Mouse (Mus musculus): Measurements from ENCODE around the gene Adat2. TPM values are rescaled to one million over a fixed set of nuclear protein-coding genes. Genes with fewer than 3 reads are reported as not detected.

Gene Adat2
- polyA plus RNA-seq, 1 experiment from 2014 or later: 3.0 TPM

- no peak overlapping the region for H3K27ac ChIP-seq (ENCODE audit: low read depth, low read length)
- no peak for ATAC-seq (ENCODE audit: insufficient read depth, low FRiP score, low TSS enrichment)
- H3K4me3 ChIP-seq (ENCODE audit: low read depth, low read length): no peak overlapping the region
- peaks cover 11% of the 10 kb centered on the region; the same call in 1 of the 2 replicates for H3K4me1 ChIP-seq (ENCODE audit: control insufficient read depth, insufficient read depth, low read length)
- no peaks in the 10 kb centered on the region for H3K9me3 ChIP-seq (ENCODE audit: control insufficient read depth, low read length)
- no peaks in the 10 kb centered on the region for H3K27me3 ChIP-seq (ENCODE audit: control insufficient read depth, insufficient read depth, low read length)
- no peak overlapping the region for H3K4me2 ChIP-seq (ENCODE audit: low read depth)
- 90% methylated on average over 6 of the region's 6 CpGs for WGBS
- DNase-seq (ENCODE audit: low spot score): no peak
- no peak overlapping the region for H3K9ac ChIP-seq (ENCODE audit: low read length)
- no peaks in the 10 kb centered on the region for H3K36me3 ChIP-seq (ENCODE audit: control insufficient read depth, insufficient read depth, low read length)
These were observed 19.7 kb downstream of the Adat2 start for GRCm38 (mm10) chr10:13572410-13572809.

GRCm38 (mm10) chr10:13577123-13577522, 24.4 kb downstream of the Adat2 start:
- 91% methylated on average over 7 of the region's 7 CpGs for WGBS
- no peak overlapping the region for H3K4me3 ChIP-seq (ENCODE audit: low read depth, low read length)
- ATAC-seq (ENCODE audit: insufficient read depth, low FRiP score, low TSS enrichment) (no peak), DNase-seq (ENCODE audit: low spot score) (no peak)
- no peak overlapping the region for H3K9ac ChIP-seq (ENCODE audit: low read length)
- no peaks in the 10 kb centered on the region for H3K36me3 ChIP-seq (ENCODE audit: control insufficient read depth, insufficient read depth, low read length)
- H3K4me1 ChIP-seq (ENCODE audit: control insufficient read depth, insufficient read depth, low read length): no peaks in the 10 kb centered on the region
- no peaks in the 10 kb centered on the region for H3K27me3 ChIP-seq (ENCODE audit: control insufficient read depth, insufficient read depth, low read length)
- no peaks in the 10 kb centered on the region for H3K9me3 ChIP-seq (ENCODE audit: control insufficient read depth, low read length)
- H3K27ac ChIP-seq (ENCODE audit: low read depth, low read length): no peak overlapping the region
- no peak overlapping the region for H3K4me2 ChIP-seq (ENCODE audit: low read depth)

- no peak for ATAC-seq (ENCODE audit: insufficient read depth, low FRiP score, low TSS enrichment)
These were observed 35.2 kb downstream of the Adat2 start for GRCm38 (mm10) chr10:13587914-13588313.

GRCm38 (mm10) chr10:13592196-13592595, 39.5 kb downstream of the Adat2 start:
- no peak for ATAC-seq (ENCODE audit: insufficient read depth, low FRiP score, low TSS enrichment)
- 87% methylated on average over 10 of the region's 10 CpGs for WGBS
- H3K27me3 ChIP-seq (ENCODE audit: control insufficient read depth, insufficient read depth, low read length): no peaks in the 10 kb centered on the region

More at GRCm38 (mm10) chr10:13587914-13588313, 35.2 kb downstream of the Adat2 start:
- H3K36me3 ChIP-seq (ENCODE audit: control insufficient read depth, insufficient read depth, low read length): no peaks in the 10 kb centered on the region
- H3K9me3 ChIP-seq (ENCODE audit: control insufficient read depth, low read length): no peaks in the 10 kb centered on the region
- no peak overlapping the region for H3K27ac ChIP-seq (ENCODE audit: low read depth, low read length)
- H3K9ac ChIP-seq (ENCODE audit: low read length): no peak overlapping the region
- H3K27me3 ChIP-seq (ENCODE audit: control insufficient read depth, insufficient read depth, low read length): no peaks in the 10 kb centered on the region
- H3K4me1 ChIP-seq (ENCODE audit: control insufficient read depth, insufficient read depth, low read length): no peaks in the 10 kb centered on the region
- 76% methylated on average over 2 of the region's 2 CpGs for WGBS
- DNase-seq (ENCODE audit: low spot score): no peak
- H3K4me3 ChIP-seq (ENCODE audit: low read depth, low read length): no peak overlapping the region
- no peak overlapping the region for H3K4me2 ChIP-seq (ENCODE audit: low read depth)

GRCm38 (mm10) chr10:13593529-13593928, 40.8 kb downstream of the Adat2 start:
- no peak overlapping the region for H3K4me2 ChIP-seq (ENCODE audit: low read depth)
- no peaks in the 10 kb centered on the region for H3K9me3 ChIP-seq (ENCODE audit: control insufficient read depth, low read length)
- H3K4me1 ChIP-seq (ENCODE audit: control insufficient read depth, insufficient read depth, low read length): no peaks in the 10 kb centered on the region
- no peak overlapping the region for H3K9ac ChIP-seq (ENCODE audit: low read length)
- H3K36me3 ChIP-seq (ENCODE audit: control insufficient read depth, insufficient read depth, low read length): no peaks in the 10 kb centered on the region
- no peak overlapping the region for H3K27ac ChIP-seq (ENCODE audit: low read depth, low read length)
- DNase-seq (ENCODE audit: low spot score) (no peak), ATAC-seq (ENCODE audit: insufficient read depth, low FRiP score, low TSS enrichment) (no peak)
- WGBS: 89% methylated on average over 3 of the region's 3 CpGs
- no peaks in the 10 kb centered on the region for H3K27me3 ChIP-seq (ENCODE audit: control insufficient read depth, insufficient read depth, low read length)
- H3K4me3 ChIP-seq (ENCODE audit: low read depth, low read length): no peak overlapping the region

More at GRCm38 (mm10) chr10:13592196-13592595, 39.5 kb downstream of the Adat2 start:
- Histone ChIP-seq H3K9ac (ENCODE audit: low read length) (no peak overlapping the region), H3K9me3 (ENCODE audit: control insufficient read depth, low read length) (no peaks in the 10 kb centered on the region), H3K27ac (ENCODE audit: low read depth, low read length) (no peak overlapping the region), H3K4me2 (ENCODE audit: low read depth) (no peak overlapping the region), H3K4me1 (ENCODE audit: control insufficient read depth, insufficient read depth, low read length) (no peaks in the 10 kb centered on the region), H3K36me3 (ENCODE audit: control insufficient read depth, insufficient read depth, low read length) (no peaks in the 10 kb centered on the region), H3K4me3 (ENCODE audit: low read depth, low read length) (no peak overlapping the region)
- no peak for DNase-seq (ENCODE audit: low spot score)

GRCm38 (mm10) chr10:13596073-13596472, 43.4 kb downstream of the Adat2 start:
- Histone ChIP-seq H3K27ac (ENCODE audit: low read depth, low read length) (no peak overlapping the region), H3K4me2 (ENCODE audit: low read depth) (no peak overlapping the region), H3K4me3 (ENCODE audit: low read depth, low read length) (no peak overlapping the region), H3K36me3 (ENCODE audit: control insufficient read depth, insufficient read depth, low read length) (no peaks in the 10 kb centered on the region), H3K4me1 (ENCODE audit: control insufficient read depth, insufficient read depth, low read length) (no peaks in the 10 kb centered on the region), H3K9ac (ENCODE audit: low read length) (no peak overlapping the region), H3K9me3 (ENCODE audit: control insufficient read depth, low read length) (no peaks in the 10 kb centered on the region), H3K27me3 (ENCODE audit: control insufficient read depth, insufficient read depth, low read length) (no peaks in the 10 kb centered on the region)
- 44% methylated on average over 3 of the region's 3 CpGs for WGBS
- ATAC-seq (ENCODE audit: insufficient read depth, low FRiP score, low TSS enrichment): no peak
- DNase-seq (ENCODE audit: low spot score): no peak

GRCm38 (mm10) chr10:13596866-13597265, 44.2 kb downstream of the Adat2 start:
- DNase-seq (ENCODE audit: low spot score) (no peak), ATAC-seq (ENCODE audit: insufficient read depth, low FRiP score, low TSS enrichment) (no peak)
- H3K36me3 ChIP-seq (ENCODE audit: control insufficient read depth, insufficient read depth, low read length): no peaks in the 10 kb centered on the region
- WGBS: 80% methylated on average over 9 of the region's 9 CpGs
- no peaks in the 10 kb centered on the region for H3K4me1 ChIP-seq (ENCODE audit: control insufficient read depth, insufficient read depth, low read length)
- no peak overlapping the region for H3K4me3 ChIP-seq (ENCODE audit: low read depth, low read length)
- no peaks in the 10 kb centered on the region for H3K27me3 ChIP-seq (ENCODE audit: control insufficient read depth, insufficient read depth, low read length)
- H3K4me2 ChIP-seq (ENCODE audit: low read depth): no peak overlapping the region
- no peak overlapping the region for H3K27ac ChIP-seq (ENCODE audit: low read depth, low read length)
- no peak overlapping the region for H3K9ac ChIP-seq (ENCODE audit: low read length)
- H3K9me3 ChIP-seq (ENCODE audit: control insufficient read depth, low read length): no peaks in the 10 kb centered on the region

- Histone ChIP-seq H3K9me3 (ENCODE audit: control insufficient read depth, low read length) (no peaks in the 10 kb centered on the region), H3K9ac (ENCODE audit: low read length) (no peak overlapping the region), H3K27me3 (ENCODE audit: control insufficient read depth, insufficient read depth, low read length) (no peaks in the 10 kb centered on the region), H3K4me2 (ENCODE audit: low read depth) (no peak overlapping the region), H3K4me1 (ENCODE audit: control insufficient read depth, insufficient read depth, low read length) (no peaks in the 10 kb centered on the region), H3K4me3 (ENCODE audit: low read depth, low read length) (no peak overlapping the region), H3K36me3 (ENCODE audit: control insufficient read depth, insufficient read depth, low read length) (no peaks in the 10 kb centered on the region), H3K27ac (ENCODE audit: low read depth, low read length) (no peak overlapping the region)
- DNase-seq (ENCODE audit: low spot score) (no peak), ATAC-seq (ENCODE audit: insufficient read depth, low FRiP score, low TSS enrichment) (no peak)
- whole genome bisulfite sequencing: 71% methylated on average over 8 of the region's 8 CpGs
These were observed 44.8 kb downstream of the Adat2 start for GRCm38 (mm10) chr10:13597491-13597890.

GRCm38 (mm10) chr10:13600926-13601325, 48.2 kb downstream of the Adat2 start:
- WGBS: 76% methylated on average over 2 of the region's 2 CpGs
- Histone ChIP-seq H3K9me3 (ENCODE audit: control insufficient read depth, low read length) (no peaks in the 10 kb centered on the region), H3K4me2 (ENCODE audit: low read depth) (no peak overlapping the region), H3K36me3 (ENCODE audit: control insufficient read depth, insufficient read depth, low read length) (no peaks in the 10 kb centered on the region), H3K4me3 (ENCODE audit: low read depth, low read length) (no peak overlapping the region), H3K9ac (ENCODE audit: low read length) (no peak overlapping the region), H3K4me1 (ENCODE audit: control insufficient read depth, insufficient read depth, low read length) (no peaks in the 10 kb centered on the region), H3K27ac (ENCODE audit: low read depth, low read length) (no peak overlapping the region), H3K27me3 (ENCODE audit: control insufficient read depth, insufficient read depth, low read length) (no peaks in the 10 kb centered on the region)
- DNase-seq (ENCODE audit: low spot score): no peak
- no peak for ATAC-seq (ENCODE audit: insufficient read depth, low FRiP score, low TSS enrichment)
